Mouse (Mus musculus) hindbrain, embryonic 11.5 days (tissue): ENCODE data around the gene Pikfyve. TPM values are rescaled to one million over a fixed set of nuclear protein-coding genes. Genes with fewer than 3 reads are reported as not detected.
A peak's percentile ranks its signal among the peaks of the same experiment; 100 is the strongest.

Source experiments
- ATAC-seq: fragments of 200-750 bp; cut with Nextera tagmentation; 2 replicates; pipeline ENCODE4 v1.8.0; 2017; ENCODE audit warnings: mild to moderate bottlenecking, moderate TSS enrichment, moderate library complexity; ENCODE audit not compliant: low FRiP score
- DNase-seq: peaks from one replicate; pipeline ENCODE4 v3.0.0-alpha.2; 2015; ENCODE audit warnings: low spot score
- H3K27ac ChIP-seq: fragments of 300-500 bp; sonication (generic); 2 replicates; pipeline ENCODE4 v1.5.1; 2014; ENCODE audit warnings: mild to moderate bottlenecking, low read depth, low read length
- H3K27me3 ChIP-seq: fragments of 300-500 bp; sonication (generic); 2 replicates; pipeline ENCODE4 v1.6.1; 2014; ENCODE audit warnings: mild to moderate bottlenecking, low read length, moderate library complexity, mixed read lengths; ENCODE audit not compliant: control insufficient read depth, insufficient read depth
- H3K36me3 ChIP-seq: fragments of 300-500 bp; sonication (generic); 2 replicates; pipeline ENCODE4 v1.6.1; 2014; ENCODE audit warnings: mild to moderate bottlenecking, low read length, moderate library complexity, mixed read lengths; ENCODE audit not compliant: control insufficient read depth, insufficient read depth
- H3K4me1 ChIP-seq: fragments of 300-500 bp; sonication (generic); replicated peaks from 2 replicates; pipeline ENCODE4 v1.6.1; 2014; ENCODE audit warnings: low read length, mixed read lengths; ENCODE audit not compliant: control insufficient read depth, insufficient read depth
- H3K4me2 ChIP-seq: fragments of 300-500 bp; sonication (generic); replicated peaks from 2 replicates; pipeline ENCODE4 v1.6.1; 2014; ENCODE audit warnings: mild to moderate bottlenecking, low read depth, low read length
- H3K4me3 ChIP-seq: fragments of 300-500 bp; sonication (generic); 2 replicates; pipeline ENCODE4 v1.5.1; 2014; ENCODE audit warnings: low read depth, low read length
- H3K9ac ChIP-seq: fragments of 300-500 bp; sonication (generic); 2 replicates; pipeline ENCODE4 v1.6.1; 2014; ENCODE audit warnings: low read depth, low read length
- H3K9me3 ChIP-seq: fragments of 300-500 bp; sonication (generic); 2 replicates; pipeline ENCODE4 v1.6.1; 2016; ENCODE audit warnings: low read length; ENCODE audit not compliant: control insufficient read depth
- WGBS: fragments of 180-500 bp; shearing (Covaris S2); extraction: QIAGEN DNeasy Blood & Tissue Kit; methylation state at CpG from one replicate; pipeline ENCODE4 v1.1.7; 2014; 5-methylcytosine and 5-hydroxymethylcytosine counted together
- polyA plus RNA-seq: library from polyadenylated mRNA; unstranded; fragments of >200 nt; fragmentation: Nextera tagmentation; extraction: Ambion mirVana; gene quantifications from 2 replicates; pipeline ENCODE4 v1.2.1, GENCODE M21; 2014

The Pikfyve gene
- polyA plus RNA-seq, 1 experiment from 2014 or later: 29.0 TPM

GRCm38 (mm10) chr1:65178902-65179432 lies 7.5 kb upstream of the Pikfyve start:
- H3K27me3 ChIP-seq: no peaks in the 10 kb centered on the region
- peak overlapping the region; percentile 85 for H3K4me3 ChIP-seq
- no peaks in the 10 kb centered on the region for H3K9me3 ChIP-seq
- peak overlapping the region; percentile 57 for H3K4me2 ChIP-seq
- ATAC-seq: peak; percentile 94
- peak overlapping the region; percentile 91 for H3K9ac ChIP-seq
- no peaks in the 10 kb centered on the region for H3K4me1 ChIP-seq
- peak overlapping the region; percentile 98 for H3K27ac ChIP-seq
- DNase-seq: peak; percentile 98
- under 1% methylated on average over 33 of the region's 39 CpGs for WGBS
- no peaks in the 10 kb centered on the region for H3K36me3 ChIP-seq

- no peaks in the 10 kb centered on the region for H3K36me3 ChIP-seq
- peak overlapping the region; percentile 57 for H3K4me2 ChIP-seq
- H3K4me3 ChIP-seq: peak overlapping the region; percentile 85
- DNase-seq: peak; percentile 89
- peak overlapping the region; percentile 60 for H3K9ac ChIP-seq
- peak overlapping the region; percentile 98; the same call in 1 of the 2 replicates for H3K27ac ChIP-seq
- H3K9me3 ChIP-seq: no peaks in the 10 kb centered on the region
- no peak for ATAC-seq
- WGBS: 6% methylated on average over 11 of the region's 11 CpGs
- no peaks in the 10 kb centered on the region for H3K27me3 ChIP-seq
- H3K4me1 ChIP-seq: no peaks in the 10 kb centered on the region
These were observed 6.7 kb upstream of the Pikfyve start for GRCm38 (mm10) chr1:65179634-65180249.

GRCm38 (mm10) chr1:65181459-65181858 lies 5.0 kb upstream of the Pikfyve start:
- H3K36me3 ChIP-seq: no peaks in the 10 kb centered on the region
- no peak for ATAC-seq

GRCm38 (mm10) chr1:65183994-65184393 lies 2.5 kb upstream of the Pikfyve start:
- ATAC-seq (no peak), DNase-seq (no peak)
- H3K4me3 ChIP-seq: no peak overlapping the region
- H3K4me2 ChIP-seq: no peak overlapping the region
- WGBS: 91% methylated on average over 2 of the region's 2 CpGs
- H3K36me3 ChIP-seq: no peaks in the 10 kb centered on the region
- H3K4me1 ChIP-seq: no peaks in the 10 kb centered on the region; the same call in 1 of the 2 replicates
- H3K9ac ChIP-seq: no peak overlapping the region
- no peaks in the 10 kb centered on the region for H3K9me3 ChIP-seq
- H3K27me3 ChIP-seq: no peaks in the 10 kb centered on the region
- no peak overlapping the region for H3K27ac ChIP-seq

More at GRCm38 (mm10) chr1:65181459-65181858, 5.0 kb upstream of the Pikfyve start:
- Histone ChIP-seq H3K9me3 (no peaks in the 10 kb centered on the region), H3K9ac (no peak overlapping the region), H3K27me3 (no peaks in the 10 kb centered on the region), H3K4me1 (no peaks in the 10 kb centered on the region), H3K4me3 (no peak overlapping the region), H3K27ac (no peak overlapping the region), H3K4me2 (no peak overlapping the region)
- WGBS: 90% methylated on average over 5 of the region's 5 CpGs
- DNase-seq: no peak

- H3K9ac ChIP-seq: no peak overlapping the region
- 86% methylated on average over 8 of the region's 8 CpGs for WGBS
- no peak overlapping the region for H3K4me3 ChIP-seq
- no peaks in the 10 kb centered on the region for H3K9me3 ChIP-seq
- H3K4me1 ChIP-seq: no peaks in the 10 kb centered on the region; the same call in 1 of the 2 replicates
- no peak for DNase-seq
- ATAC-seq: no peak
- H3K36me3 ChIP-seq: no peaks in the 10 kb centered on the region
- no peaks in the 10 kb centered on the region for H3K27me3 ChIP-seq
- H3K27ac ChIP-seq: no peak overlapping the region
- no peak overlapping the region for H3K4me2 ChIP-seq
These were observed 1.5 kb upstream of the Pikfyve start for GRCm38 (mm10) chr1:65185011-65185410.

- Histone ChIP-seq H3K36me3 (no peaks in the 10 kb centered on the region), H3K9ac (peak overlapping the region; percentile 48), H3K4me2 (peak overlapping the region; percentile 70), H3K9me3 (no peaks in the 10 kb centered on the region), H3K4me3 (peak overlapping the region; percentile 91), H3K27me3 (no peaks in the 10 kb centered on the region), H3K4me1 (no peaks in the 10 kb centered on the region; the same call in 1 of the 2 replicates), H3K27ac (no peak overlapping the region)
- ATAC-seq (no peak), DNase-seq (no peak)
- WGBS: 28% methylated on average over 12 of the region's 12 CpGs
These were observed 818 bp upstream of the Pikfyve start for GRCm38 (mm10) chr1:65185524-65186205.

GRCm38 (mm10) chr1:65187074-65187430 lies 569 bp downstream of the Pikfyve start:
- no peak overlapping the region for H3K27ac ChIP-seq
- no peaks in the 10 kb centered on the region for H3K27me3 ChIP-seq
- peak overlapping the region; percentile 93 for H3K9ac ChIP-seq
- H3K9me3 ChIP-seq: no peaks in the 10 kb centered on the region
- no peak for ATAC-seq
- no peak for DNase-seq
- H3K4me3 ChIP-seq: peak overlapping the region; percentile 91
- WGBS: 0% methylated on average over 6 of the region's 6 CpGs
- H3K4me2 ChIP-seq: peak overlapping the region; percentile 70
- H3K4me1 ChIP-seq: no peaks in the 10 kb centered on the region; the same call in 1 of the 2 replicates
- H3K36me3 ChIP-seq: 0 out of 2 replicates have a peak, but pooled peaks cover 2% of the 10 kb centered on the region

- Histone ChIP-seq H3K27ac (no peak overlapping the region), H3K4me3 (no peak overlapping the region), H3K4me2 (no peak overlapping the region), H3K9me3 (no peaks in the 10 kb centered on the region), H3K27me3 (no peaks in the 10 kb centered on the region), H3K4me1 (no peaks in the 10 kb centered on the region; the same call in 1 of the 2 replicates), H3K36me3 (0 out of 2 replicates have a peak, but pooled peaks cover 2% of the 10 kb centered on the region), H3K9ac (no peak overlapping the region)
- DNase-seq: no peak
- 85% methylated on average over 4 of the region's 4 CpGs for WGBS
- ATAC-seq: no peak
These were observed 3.7 kb downstream of the Pikfyve start for GRCm38 (mm10) chr1:65190172-65190571.
